Mouse (Mus musculus): ENCODE measurements around the gene Magea6. TPM values are rescaled to one million over a fixed set of nuclear protein-coding genes. Genes with fewer than 3 reads are reported as not detected.
"Not testable (repeated sequence)": the region's sequence is repeated elsewhere in the genome, so short reads cannot be mapped to it uniquely, and the experiment has no call there.

Gene Magea6
- total RNA-seq (2021) = not detected
- long read RNA-seq, experiment 1 = 0 reads
- long read RNA-seq, experiment 2 = 0 reads

DNA sequence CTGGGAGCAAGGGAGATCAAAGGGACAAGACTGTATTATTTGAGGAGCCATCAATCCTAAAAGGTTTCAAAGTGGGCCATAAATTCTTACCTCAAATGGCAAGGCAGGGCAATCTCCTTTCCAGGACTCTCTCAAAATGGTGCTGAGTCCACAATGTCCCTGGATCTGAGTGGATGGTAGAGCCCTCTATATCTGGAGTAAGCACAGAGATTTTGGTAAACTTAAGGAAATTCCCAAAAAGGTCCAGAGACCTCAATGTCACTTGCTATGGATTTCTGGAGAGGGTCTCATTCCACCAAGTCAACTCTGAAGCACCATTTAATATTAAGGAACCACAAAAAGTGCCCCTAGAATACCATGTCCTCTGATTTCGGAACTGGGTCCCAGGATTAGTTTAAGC lies at the start of gene Magea6:
TSS of gene Magea6 (minus strand) at position 101 of the 400 bp plus-strand sequence.
- DNase-seq (ENCODE audit: low spot score in 2 of 2) = not testable (repeated sequence)

DNA sequence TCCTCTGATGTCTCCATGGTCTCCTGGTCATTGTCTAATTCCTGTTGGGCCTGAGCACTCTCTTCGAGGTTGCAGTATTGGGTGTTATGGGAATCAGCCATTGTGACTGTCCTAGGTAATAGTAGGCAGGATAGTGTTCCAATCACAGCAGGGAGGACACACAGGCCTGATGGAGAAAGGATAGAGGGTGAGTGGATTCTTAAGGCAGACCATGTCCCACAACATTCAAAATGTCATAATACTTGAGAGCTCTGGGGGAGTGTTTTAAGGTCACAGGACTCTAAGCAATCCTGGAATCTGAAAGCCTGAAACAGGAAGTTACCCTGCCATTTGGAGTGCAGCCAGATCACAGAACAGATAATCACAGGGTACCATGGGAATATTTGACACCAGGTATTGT lies 13.6 kb upstream of the Magea6 start, which contains the start of gene Magea3:
TSS of gene Magea3 (minus strand) at position 101 of the 400 bp plus-strand sequence.
- not testable (repeated sequence) for DNase-seq (ENCODE audit: low spot score in 2 of 2)

DNA sequence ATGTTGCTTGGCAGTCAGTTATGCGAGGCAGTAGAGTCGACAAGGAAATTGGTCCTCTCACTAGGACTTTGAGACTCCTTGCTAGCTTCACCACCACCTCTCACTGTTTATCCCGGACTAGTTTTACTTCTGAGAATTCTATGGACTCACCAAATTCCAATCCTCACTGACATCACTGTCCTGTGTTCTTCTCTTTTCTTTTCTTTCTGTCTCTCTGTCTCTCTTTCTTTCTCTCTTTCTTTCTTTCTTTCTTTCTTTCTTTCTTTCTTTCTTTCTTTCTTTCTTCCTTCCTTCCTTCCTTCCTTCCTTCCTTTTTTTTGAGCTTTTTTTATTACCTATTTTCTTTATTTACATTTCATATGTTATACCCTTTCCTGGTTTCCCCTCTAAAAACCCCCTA lies 45.6 kb downstream of the Magea6 start, which contains the start of gene Cldn34b1:
TSS of gene Cldn34b1 (minus strand) at position 101 of the 400 bp plus-strand sequence.
- DNase-seq (ENCODE audit: low spot score in 2 of 2) = not testable (repeated sequence)

Other genes with a start within 250 kb of the Magea6 start
- gene Cldn34b1, start 45.7 kb downstream of the Magea6 start, total RNA-seq (2021) = not detected
- not detected for gene Magea3, start 13.5 kb upstream of the Magea6 start, total RNA-seq (2021)
- gene Magea8, start 59.9 kb upstream of the Magea6 start, total RNA-seq (2021) = not detected
- not detected for gene Magea5, start 127.2 kb upstream of the Magea6 start, total RNA-seq (2021)
- gene Magea1, start 153.8 kb upstream of the Magea6 start, total RNA-seq (2021) = not detected
- gene Magea2, start 157.7 kb upstream of the Magea6 start, total RNA-seq (2021) = not detected
- gene Cldn34b2, start 192.4 kb upstream of the Magea6 start, total RNA-seq (2021) = not detected